Mouse (Mus musculus) natural killer cell, adult 2 months (primary cell): ENCODE data around the gene Grin2c.
A peak's percentile ranks its signal among the peaks of the same experiment; 100 is the strongest.

Source experiments
- DNase-seq, 2 experiments: peaks; one replicate each; pipeline ENCODE4 v3.0.0; 2022; ENCODE audit warnings: low spot score in 2 of 2

The Grin2c gene

DNA sequence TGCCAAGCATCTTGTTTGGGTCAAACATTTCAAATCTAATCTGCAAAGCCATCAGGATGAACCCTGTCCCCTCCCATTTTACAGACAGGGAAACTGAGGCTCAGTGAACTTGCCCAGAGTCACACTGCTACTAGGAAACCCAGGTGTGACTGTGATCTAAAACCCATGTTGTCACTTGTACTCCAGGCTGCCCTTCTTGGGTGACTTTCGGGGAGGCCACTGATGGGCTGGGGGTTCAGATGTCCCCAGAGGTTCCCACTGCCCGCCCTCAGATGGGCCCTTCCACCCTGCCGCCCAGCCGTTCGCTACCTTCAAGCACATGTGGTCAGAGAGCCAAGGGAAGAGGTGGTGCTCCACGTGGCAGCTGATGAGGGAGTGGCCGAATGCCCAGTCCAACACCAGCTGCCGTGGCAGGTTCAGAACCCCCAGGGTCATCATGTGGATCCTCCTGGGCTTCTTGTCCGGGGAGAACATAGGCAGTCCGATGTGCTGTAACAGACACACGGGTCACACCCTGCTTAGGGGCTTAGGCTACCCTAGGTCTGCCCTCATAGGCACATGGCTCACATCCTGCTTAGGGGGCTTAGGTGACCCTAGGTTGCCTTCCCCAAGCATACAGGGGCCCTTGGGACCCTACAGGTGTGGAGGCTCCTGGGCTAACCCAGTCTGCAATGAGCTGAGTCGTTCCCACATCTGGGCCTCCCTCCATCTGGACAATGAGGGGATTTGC is 17.0 kb upstream of the Grin2c start:
- DNase-seq = no peak

DNA sequence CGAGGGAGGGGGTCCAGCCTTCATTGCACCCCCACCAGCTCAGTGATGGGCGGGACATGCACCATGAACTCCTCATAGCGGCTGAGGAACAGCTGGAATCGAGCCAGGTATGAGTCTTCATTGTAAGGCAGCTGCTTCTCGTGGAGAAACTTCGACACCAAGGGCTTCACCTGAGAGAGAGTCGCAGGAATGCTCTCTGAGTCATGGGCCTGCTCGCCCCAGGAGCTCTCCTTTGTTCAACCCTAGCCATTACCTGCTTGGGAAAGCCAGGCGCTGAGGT is 16.4 kb upstream of the Grin2c start:
- no peak for DNase-seq

DNA sequence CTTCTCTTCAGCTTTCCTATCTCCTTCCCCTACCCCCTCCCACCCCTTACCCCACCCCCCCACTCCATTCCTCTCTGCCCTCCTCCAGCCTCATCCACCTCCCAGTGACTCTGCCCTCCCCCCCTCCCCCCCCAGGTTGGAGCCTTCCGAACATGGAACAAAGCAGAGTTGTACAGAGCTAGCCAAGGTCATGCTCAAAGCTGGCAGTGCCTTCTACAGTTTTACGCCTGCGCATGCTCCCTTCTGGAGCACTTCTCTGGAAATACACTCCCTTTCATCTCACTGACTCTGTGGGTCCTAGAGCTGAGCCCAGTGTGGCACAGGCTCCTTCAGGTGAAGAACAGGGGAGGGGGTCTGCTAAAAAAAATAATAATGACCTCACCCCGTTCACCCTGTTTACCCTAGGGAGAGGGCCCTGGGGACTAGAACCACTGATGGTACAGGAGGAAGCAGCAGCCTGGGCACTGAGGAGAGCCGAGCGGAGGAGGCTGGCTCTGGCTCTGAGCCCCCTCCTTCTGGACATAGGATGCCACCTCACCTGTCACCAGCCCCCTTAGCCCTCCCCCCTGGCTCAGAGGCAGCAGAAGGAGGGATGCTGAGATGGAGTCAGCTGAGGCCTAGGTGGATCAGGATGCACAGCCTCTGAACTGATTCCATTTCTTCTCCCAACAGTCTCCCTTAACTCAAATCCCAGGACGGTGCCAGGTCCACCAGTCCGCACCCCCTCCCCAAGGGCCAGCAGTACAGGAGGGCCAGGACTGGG is 15.9 kb upstream of the Grin2c start:
- no peak for DNase-seq

DNA sequence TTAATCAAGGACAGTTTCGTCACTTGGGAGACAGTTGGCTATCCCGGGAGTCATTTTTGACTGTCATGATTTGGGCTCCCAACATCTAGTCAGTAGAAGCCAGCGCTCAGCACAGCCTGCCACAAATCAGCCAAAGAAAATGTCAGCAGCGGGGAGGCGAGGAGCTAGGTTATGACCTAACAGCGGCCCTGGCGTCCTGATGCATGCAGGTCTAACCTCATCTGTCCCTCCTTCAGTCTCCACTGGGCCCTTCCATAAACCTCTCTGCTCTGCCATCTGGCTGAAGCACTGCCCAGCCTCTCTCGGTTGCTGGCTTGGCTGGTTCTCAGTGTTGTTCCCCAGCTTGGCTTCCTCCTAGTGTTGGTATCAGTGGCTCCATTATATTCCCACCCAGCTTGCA is 15.3 kb upstream of the Grin2c start:
- DNase-seq = no peak

DNA sequence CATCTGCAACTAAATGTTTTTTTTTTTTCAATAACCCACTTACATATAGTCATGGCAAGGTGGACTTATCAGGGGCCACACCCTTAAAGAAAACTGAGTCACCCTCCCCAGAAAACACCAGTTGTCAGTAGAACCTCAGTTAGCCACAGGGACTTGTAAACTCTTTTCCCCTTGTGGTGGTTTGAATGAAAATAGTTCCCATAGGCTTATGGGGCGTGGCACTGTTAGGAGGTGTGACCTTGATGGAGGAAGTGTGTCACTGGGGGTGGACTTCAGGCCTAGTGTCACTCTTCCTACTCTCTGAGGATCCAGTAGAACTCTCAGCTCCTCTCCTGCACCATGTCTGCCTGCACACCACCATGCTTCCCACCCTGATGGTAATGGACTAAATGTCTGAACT is 12.7 kb upstream of the Grin2c start:
- no peak for DNase-seq

DNA sequence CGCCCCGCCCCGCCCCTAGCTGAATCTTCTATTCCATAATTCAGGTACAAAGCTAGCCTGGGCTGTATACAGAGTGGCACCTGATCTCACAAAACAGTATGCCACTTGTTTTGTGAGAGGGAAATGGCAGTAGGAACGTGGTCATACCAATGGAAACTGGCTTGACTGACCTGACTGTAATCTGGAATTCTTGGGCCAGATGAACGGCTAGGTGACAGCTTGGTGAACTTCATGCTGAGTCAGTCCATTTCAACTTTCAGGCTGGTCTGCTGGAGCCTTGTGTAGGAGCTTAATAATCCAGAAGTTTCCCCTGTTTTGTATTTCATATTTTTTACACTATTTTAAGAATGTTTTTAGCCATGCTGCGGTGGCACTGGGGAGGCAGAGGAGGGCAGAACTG is 11.1 kb upstream of the Grin2c start:
- no peak for DNase-seq

DNA sequence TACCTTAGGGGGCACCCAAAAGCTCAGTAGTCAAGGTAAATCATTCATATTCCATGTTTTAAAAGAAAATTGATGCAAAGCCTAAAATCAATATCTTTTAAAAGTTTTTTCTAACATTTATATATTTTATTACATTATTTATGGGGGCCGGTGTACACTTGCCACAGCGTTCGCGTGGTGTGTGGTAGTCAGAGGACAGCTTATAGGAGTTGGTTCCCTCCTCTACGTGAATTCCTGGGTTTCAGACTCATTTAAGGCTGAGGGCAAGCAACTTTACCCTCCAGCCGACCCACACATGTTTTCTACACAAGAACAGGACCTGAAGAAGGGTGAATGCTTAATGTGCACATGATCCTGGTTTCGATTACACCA is 10.5 kb upstream of the Grin2c start:
- DNase-seq = no peak

DNA sequence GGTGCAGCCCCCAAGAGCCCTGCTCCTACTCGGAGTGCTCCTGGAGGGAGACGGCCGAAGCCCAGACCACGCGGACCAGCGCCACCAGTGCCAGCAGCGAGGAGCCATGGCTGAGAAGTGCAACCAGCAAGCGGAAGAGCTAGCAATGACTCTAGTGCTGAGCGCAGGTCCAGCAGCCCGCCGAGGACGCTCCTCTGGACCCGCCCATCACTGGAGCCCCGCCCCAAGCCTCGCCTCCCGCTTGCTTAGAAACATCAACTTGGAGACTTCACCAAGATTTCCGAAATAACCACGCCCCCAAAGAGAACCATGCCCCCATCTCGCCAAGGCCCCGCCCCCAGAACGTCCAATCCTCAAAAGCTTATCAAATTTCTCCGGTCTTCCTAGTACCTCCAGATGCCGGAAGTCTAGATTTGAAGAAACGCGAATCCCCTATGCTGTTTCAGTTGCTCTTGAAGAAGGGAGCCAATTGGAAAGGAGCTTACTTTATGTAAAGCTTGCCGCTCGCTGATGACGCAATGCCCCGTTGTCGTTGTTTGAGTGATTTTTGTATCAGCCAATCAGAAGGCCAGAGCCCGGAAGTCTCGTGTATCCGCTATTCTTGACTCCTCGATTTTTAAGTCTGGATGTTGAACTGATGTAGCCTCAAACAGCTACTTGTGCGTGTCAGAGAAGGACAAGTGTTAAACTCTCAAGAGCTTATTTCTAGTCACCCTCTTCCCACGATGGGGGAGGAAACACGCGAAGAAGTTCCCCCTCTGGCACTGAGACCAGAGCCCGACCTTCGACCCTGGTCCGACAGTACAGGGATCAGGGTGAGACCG is 9.9 kb upstream of the Grin2c start, which contains the start of gene Fdxr:
Fdxr (minus strand) TSS at position 271 of the 824 bp plus-strand sequence.
- peak; percentile 99 to 100 for DNase-seq

DNA sequence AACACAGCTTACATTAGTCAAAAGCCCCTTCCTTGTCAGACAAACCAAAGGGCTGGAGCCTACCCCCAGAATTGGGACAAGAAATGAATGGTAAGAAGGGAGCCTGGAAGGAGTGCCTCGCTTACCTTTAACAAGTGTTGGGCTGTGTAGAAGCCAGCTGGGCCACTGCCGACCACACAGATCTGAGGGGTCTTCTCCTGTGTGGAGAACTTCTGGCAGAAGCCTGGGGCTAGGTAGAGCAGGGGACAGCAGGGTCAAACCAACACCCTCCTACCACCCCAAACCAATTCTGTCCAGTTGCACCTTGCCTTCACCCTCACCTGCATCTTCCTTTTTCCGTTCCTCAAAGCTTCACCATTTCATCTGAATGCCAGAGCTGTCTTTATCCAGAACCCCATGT is 8.9 kb upstream of the Grin2c start:
- DNase-seq = no peak

DNA sequence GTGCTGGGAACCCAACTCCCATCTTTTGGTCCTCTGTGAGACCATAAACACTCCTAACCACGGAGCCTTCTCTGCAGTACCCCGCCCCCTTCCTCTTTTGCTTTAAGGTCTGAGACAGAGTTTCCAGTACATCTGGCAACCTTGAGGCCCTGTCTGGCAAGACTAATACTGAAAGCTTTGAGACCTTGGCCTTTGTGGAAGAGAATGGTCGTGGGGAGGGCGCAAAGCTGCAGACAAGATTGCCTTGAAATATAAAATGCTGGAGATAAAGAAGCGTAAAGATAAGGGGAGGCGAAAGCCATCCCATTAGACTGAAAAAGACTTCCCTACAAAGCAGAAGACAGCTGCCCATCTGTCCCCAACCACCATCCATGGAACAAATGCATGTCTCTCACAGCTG is 8.5 kb upstream of the Grin2c start:
- DNase-seq = no peak

DNA sequence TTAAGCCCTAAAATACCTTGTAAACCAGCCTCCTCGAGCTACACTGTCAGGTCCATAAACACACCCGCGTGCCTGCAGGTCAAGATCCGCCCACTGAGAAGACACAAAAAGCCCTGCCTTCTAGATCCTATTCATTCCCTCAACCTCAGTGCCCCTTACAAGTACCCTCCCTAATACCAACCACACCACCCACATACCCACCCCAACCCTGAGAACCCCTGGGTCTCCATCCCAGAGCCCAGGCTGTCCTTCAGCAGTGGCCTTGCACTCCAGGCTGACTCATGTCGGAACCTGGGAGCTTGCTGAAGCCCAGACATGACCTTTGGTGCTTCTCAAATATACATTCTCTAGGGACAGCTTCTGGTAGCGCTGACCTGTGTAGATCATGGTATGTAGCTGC is 7.7 kb upstream of the Grin2c start:
- DNase-seq = no peak

DNA sequence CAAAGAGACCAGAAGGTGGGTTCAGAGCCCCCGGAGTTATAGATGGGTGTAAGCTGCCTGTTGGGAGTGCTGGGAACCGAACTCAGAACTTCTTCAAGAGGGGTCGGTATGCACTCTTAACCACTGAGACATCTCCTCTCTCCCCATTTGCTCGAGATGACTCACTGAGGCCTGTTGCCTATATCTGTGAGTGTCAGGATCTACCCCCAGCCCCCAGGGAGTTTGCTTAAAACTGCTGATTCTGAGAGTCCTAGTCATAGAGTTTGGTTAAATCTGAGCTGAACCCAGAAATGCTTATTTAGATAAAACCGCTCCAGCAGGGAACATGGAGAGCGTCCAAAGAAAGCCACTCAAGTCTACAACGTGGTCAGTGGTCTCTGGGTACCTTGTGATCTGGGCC is 7.1 kb upstream of the Grin2c start:
- DNase-seq = no peak

DNA sequence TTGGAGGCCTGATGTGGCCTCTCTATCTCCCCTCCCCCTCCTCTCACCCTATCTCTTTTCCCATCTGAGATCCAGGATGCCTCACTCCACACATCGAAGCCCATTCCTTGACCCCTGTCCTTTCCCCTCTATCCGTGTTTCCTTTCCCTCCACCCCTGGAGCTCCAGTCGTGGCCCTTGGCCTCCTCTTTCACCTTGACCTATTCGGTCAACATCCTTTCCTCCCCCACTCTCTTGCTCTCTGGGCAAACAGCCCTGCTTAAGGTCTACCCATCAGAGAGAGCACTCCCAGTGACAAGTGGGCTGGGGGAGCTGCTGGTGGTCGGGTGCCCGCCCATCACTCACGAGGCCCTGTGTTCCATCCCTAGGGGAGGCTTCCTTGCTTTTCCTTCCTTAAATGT is 6.7 kb upstream of the Grin2c start:
- no peak for DNase-seq

DNA sequence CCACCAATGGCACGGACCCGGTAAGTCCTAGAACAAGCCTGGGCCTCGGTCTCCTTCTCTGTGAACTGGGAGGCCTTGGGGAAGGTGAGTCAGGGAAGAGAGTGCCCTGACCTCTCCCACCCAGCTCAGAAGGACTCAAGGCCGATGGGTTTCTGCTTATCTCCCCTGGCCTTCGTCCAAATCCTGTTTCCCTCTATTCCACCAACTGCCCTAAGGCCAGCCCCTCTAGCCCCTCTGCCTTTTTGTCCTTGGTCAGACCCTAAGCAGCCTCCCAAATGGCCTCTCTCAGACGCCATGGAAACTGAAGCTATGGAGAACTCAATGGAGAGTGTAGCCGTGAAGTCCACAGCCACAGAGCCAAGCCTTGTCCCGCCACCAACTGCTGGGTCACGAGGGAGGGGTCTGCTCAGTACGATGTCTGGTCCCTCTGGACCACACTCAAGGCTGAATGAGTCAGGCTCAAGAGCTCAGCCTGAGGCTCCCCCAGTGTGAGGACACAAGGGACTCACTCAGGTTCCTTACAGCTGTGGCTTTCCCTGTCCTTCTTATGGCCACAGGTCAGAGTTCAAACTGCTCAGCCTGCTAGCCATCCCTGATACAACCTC is 6.0 kb upstream of the Grin2c start:
- DNase-seq = no peak

DNA sequence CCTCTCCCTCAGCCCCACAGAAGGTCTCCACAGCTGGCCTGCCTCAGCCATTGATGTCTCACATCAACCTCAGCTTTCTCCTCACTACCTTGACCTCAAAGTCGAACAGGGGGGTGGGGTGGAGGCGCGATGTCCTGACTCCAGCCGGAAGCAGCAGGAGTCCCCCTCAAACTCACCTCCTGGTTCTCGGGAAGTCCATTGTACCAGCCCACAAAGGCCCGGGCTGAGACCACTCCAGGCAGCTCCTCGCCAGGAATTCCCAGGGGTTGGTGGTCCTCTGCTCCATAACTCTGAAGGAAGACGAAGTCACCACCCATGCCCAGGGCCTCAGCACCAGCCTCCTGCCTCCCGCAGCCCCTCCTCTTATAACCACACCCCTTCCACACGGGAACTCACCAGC is 4.4 kb upstream of the Grin2c start:
- no peak for DNase-seq

DNA sequence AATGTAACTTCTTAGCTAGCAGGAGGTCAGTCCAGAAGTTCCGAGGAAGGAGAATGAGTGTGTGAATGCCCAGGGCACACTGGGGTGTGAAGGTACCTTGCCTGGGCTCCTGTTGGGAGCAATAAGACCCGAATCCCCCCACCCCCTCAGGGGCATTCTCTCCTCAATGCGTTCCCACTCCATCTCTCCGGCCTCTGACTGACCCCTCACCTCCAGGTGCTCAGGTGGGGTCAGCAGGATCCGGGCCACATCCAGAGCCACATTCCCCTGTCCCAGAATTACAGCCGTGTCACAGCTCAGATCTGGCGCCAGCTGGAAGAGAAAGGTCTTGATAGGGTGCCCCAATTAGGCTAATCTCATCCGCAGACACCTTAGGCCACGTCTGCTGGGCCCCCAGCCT is 4.0 kb upstream of the Grin2c start:
- DNase-seq = no peak

DNA sequence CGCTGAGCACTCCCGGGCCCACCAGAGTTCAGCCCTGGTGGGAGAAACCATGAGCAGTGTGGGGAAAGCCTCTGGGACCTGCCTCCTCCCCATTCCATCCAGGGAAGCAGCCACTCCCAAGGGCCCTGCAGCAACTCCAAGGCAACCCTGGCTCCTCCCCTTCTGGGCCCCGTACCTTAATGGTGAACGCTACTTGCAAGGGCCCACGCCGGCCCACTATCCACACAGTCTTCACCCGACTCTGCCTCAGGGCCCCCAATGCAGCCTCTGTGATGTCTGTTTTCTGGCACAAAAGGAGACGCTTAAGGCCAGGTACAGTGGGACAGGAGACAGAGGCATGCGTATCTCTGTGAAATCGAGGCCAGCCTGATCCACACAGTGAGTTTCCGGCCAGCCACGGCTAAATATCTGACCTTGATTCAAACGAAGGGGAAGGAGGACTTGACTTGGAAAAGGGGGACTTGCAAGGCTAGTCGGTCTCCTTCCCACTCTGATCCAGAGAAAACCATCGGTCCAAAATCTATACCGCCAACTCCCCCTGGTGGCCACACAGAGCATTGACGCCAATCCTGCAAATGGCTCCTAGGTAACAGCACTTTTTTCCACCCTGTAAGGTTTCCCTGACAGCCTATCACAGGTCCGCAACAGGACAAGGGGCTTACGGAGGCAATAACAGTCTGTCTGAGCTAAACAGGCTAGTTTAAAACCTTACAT is 3.3 kb upstream of the Grin2c start:
- DNase-seq = peak; percentile 45 to 46

DNA sequence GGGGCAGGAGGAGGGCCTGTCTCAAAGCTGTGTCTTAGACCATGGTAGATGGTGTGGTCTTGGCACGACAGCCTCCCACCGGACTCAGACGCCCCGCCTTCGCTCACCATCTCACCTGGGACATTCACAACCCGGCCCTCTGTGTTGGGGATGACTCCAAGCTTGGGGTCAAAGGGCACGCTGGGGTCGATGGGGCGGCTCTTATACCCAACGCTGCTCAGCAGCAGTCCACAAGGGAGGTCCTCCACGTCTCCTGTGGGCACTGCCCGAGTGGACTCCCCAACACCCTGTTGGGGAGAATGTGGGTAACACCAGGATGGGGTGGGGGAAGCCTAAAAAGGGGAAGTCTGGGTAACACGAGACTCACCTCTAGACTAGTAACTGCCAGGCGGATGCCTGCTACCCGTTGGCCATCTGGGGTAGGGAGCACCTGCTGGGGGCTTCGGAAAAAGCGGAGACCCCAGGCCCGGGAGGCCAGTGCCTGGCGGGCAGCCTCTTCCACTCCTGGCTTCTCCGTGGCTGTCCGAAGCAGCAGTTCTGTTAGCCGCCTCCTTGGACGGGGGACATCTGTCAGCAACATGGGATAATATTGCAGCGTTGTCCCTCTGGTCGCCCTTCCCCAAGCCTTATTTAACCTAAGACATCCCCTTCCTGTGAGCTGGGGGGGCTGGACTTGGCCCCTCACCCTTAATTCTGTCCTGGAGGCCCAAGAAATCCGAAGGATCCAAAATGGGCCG is 2.5 kb upstream of the Grin2c start:
- no peak for DNase-seq

DNA sequence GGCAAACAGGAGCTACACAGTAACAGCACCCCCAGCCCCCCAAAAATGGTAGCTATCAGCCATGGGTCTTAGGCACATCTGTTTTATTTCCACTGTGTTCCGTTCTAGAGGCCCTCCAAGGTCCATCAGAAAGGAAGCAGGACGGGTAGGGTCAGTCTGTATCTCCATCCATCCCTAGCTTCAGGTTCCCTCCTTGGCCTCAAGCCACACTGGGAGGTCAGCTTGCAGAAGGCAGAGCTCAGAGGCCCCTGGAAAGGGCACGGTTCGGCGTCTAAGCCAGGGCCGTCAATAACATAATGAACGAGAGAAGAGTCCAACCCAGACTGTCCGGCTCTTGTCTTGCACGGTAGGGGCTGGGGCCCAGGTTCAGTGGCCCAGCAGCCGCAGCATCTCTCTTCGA is 915 bp upstream of the Grin2c start:
- DNase-seq = no peak

DNA sequence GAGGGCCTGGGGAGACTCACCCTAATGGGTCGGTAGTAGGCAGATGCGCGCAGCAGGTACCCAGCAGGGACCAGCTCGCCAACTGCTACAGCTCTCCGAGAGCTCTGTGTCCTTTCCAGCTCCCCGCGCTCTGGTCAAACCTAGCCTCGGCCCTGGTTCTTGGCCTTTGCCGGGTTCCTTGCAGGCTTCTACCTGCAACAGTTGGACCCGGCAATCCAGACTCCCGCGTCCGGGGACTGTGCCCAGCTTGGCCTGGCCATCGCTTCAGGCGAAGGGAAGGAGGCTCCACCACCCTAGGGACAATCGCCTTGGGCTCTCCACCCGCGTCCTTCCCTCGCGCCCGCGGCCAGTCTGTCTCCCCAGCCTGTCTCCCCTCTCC is 654 bp downstream of the Grin2c start:
- DNase-seq = no peak

DNA sequence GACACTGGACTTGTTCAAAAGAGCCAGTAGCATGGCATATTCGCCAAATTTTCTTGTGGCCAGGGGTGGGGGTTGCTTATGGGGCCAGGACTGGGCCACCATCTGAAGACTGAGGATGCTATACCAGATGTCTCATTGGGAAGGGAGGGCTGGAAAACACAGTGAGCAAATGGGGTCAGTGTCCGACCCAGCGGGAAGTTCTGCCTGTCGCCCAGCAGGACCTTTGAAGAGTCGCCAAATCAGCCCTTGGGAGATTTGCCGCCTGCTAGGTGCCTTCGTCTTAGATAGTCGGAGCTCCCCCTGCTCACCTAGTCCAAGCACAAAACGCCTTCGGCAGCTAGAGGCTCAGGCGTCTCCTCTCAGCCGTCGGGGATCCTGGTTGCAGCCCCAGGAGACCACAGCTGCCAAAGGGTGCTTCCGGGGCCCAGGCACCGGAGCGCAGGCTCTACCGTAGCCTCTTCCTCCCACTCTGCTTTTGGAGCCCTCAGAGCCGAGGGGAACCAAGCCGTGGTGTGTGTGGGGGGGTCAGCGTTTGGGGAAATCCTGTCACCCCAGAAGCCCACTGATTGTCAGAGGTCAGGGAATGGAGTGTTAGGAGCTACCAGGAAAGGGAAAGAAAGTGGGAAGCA is 1.2 kb downstream of the Grin2c start:
- DNase-seq = no peak
